Mouse (Mus musculus) testis, postnatal 10 days (tissue): Measurements from ENCODE around the gene Ccdc124.

Source experiments
- DNase-seq: peaks from one replicate; pipeline ENCODE4 v3.0.0; 2021; ENCODE audit warnings: low spot score

Ccdc124 gene

DNA sequence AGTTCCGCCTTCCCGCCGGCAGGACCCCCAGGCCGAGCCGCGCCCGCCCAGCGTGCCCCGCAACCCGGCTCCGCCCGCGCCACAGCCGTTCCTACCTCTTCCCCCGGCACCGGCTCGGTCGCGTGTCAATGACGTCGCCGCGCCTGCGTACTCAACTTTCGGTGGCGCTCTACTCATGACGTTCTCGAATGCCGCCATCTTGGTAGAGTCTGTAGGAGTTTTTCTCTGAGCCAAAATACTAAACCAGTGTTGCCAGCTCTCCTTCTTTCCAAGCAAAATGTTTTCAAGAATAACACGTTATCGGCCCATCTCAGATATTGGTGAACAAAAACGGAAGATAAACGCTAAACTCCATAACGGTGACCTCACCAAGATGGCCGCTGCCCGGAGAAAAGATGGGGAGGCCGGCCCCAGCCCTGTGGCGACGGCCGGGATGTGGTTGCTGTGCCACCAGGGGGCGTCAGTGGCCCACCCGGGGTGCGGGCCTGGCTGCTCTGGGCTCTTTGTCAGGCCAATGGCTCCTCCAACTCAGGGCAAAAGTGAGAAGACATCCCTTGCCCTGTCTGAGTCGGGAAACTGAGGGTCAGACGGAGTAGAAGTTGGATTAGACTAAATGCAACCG is at the start of gene Ccdc124:
Gene Ccdc124, minus strand, starts transcription at position 572 of the 622 bp plus-strand sequence.
- DNase-seq: peak; percentile 98

DNA sequence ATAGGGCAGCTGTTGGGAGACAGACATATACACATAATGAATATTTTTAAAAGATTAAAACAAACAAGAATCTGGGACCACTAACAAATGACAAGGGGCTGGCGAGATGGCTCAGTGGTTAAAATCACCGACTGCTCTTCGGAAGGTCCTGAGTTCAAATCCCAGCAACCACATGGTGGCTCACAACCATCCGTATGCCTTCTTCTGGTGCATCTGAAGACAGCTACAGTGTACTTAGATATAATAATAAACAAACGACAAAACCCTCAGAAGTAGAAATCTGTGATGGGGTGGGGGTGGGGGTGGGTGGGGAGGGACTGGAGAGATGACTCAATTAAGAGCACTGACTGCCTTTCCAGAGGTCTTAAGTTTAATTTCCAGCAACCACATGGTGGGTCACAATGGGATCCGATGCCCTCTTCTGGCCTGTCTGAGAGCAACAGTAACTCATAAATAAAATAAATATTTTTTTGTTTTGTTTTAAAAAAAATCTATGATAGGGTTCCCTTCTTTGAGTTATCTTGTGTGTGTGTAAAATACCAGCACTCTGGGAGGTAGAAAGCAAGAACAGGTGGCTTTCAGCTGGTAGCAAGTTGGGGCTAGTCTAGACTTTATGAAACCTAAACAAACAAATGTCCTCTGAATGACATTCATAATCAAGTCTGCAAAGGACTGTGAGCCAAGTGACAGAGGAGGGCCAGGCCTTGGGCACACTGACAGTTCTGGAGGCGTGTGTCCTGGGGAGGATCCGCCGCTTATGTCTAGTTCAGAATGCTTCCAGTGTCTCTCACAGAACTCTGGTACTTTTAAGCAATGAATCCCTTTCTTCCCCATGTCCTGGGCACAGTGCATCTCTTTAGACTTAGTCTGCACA is 46.6 kb upstream of the Ccdc124 start:
- peak; percentile 38 for DNase-seq

DNA sequence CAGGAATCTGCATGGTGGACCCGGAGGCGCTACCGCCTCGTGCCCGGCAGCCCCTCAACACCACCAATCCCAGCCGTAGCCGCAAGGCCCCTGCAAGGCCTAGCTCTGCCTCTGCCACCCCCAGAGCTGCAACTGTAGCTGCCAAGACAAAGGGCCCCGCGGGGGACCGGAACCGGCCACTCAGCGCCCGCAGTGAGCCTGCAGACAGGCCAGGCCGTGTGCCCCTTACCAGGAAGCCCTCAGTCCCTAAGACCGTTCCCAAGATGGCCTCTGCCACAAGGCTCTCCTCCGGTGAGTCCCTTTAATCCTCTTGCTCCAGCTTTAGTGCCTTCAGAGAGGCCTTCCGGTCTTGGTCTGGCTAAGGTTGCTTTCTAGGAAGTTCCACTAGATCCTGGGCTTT is 41.0 kb upstream of the Ccdc124 start:
- no peak for DNase-seq

DNA sequence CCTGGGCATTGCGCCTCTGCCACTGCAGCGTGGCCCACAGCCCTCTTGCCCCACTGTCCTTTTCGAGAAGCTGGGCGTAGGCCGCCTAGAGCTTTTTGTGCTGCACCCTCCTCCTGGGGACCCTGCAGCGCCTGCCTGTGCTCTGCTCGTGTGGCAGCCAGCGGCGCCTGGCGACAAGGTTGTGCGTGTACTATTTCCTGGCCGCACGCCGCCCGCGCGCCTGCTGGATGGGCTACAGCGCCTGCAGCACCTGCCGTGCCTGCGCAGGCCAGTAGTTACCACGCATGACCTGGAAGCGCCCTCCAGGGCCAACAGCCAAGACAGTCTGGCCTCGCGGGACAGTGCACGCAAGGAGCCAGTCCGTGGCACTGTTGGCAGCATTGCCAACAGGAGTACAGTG is 39.8 kb upstream of the Ccdc124 start:
- peak; percentile 39 for DNase-seq

DNA sequence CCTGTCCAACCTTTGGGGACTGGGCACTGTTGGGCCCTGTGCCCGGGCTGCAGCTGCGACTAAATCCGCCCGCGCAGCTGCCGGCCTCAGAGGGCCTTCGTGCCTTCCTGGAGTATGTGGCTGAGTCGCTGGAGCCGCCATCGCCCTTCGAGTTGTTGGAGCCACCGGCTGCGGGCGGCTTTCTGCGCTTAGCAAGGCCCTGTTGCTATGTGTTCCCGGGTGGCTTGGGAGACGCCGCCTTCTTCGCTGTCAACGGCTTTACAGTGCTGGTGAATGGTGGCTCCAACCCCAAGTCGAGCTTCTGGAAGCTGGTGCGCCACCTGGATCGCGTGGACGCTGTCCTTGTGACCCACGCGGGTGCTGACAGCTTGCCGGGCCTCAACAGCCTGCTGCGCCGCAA is 39.2 kb upstream of the Ccdc124 start:
- peak; percentile 38 for DNase-seq

DNA sequence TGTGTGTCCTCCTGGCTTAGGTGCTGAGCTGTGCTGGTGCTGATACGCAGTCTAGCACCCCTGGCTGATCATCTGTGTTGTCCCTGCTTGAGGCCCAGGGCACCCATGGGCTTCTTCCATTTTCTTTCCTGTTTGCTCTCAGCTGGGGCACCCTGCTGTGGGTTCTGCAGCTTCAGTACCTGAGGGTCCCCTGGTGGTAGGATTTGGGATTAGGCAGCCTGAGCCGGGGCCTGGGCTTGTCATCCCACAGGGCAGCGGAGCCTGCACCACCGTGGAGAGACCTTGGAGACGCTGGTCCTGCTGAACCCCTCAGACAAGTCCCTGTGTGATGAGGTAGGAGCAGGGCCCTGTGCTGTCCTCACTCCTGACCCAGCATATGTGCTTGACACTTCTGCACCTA is 37.9 kb upstream of the Ccdc124 start:
- peak; percentile 50 for DNase-seq

DNA sequence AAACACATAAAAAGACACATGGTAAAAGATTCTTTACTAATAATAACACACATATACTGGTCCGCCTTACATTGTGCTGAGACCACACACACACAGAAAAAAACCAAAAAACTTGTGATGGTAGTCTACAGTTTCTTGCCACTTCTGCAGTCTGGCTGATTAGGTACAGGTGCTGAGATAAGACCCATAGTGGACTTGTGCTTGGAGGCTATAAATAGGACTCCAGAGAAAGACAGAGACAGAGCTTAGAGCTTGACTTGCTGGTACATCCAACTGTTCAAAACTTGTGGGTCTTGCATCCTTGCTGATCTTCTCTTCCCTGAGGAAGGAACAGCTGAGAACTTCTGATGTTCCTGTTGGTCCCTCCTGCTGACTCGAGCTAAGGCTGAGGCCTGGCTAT is 33.8 kb upstream of the Ccdc124 start:
- no peak for DNase-seq

DNA sequence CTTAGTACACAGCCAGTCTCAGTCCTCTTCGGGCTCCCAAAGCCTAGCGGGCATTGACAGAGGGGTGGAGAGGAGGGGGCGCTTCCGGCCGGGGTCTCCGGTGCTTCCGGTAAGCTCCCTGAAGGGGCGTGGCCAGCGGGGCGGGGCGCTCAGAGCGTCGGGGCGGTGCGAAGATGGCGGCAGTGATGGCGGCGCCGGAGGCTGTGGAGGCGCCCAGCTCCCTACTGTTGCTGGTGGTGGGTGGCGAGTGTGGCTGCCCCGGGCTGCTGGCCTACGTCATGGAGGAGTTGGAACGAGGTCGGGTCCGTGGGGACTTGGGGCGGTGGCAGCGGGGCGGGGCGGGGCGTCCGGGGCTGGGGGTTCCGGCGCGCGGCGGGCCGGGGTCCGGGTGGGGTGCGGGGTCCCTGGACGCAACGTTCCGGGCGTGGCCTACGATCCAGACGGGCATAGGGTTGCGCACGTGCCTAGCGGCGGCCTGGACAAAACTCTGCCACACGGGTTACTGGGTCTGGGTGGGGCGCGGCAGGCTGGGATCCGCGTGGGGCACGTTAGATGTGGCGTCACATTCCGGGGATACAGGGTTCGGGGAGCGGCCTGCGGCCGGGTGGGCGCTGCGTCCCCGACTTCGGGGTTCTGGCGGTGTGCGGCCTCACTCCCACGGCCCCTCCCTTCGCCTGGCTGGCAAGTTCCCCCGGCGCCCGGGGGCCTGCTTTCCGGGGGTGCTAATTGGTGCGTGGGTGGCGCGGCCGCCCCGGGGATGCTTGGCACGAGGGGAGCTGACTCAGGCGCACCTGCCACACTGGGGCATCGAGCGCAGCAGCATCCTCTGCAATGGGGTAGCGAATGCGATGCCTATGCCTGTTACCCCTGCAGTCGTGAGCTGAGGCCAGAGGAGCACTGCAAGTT is 32.3 kb upstream of the Ccdc124 start, which contains the start of gene Map1s:
Gene Map1s, plus strand, starts transcription at position 102 of the 906 bp plus-strand sequence.
- DNase-seq: peak; percentile 93

DNA sequence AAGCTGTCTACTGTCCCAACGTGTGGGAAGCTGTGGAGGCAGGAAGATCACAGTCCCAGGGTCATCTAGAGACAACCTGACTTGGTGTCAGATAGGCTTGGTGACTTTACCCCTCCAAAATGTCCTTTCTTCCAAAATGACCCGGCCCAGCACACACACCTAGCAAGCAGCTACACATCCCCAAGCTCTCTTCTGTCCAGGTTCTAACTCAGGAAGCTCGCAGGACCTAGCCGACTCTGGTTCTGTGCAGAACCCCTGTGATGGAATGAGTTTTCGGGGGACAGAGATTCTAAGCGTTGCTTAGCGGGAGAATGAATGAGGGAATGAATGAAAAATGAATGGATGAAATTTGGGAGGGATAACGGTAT is 31.7 kb upstream of the Ccdc124 start:
- peak; percentile 33 for DNase-seq

DNA sequence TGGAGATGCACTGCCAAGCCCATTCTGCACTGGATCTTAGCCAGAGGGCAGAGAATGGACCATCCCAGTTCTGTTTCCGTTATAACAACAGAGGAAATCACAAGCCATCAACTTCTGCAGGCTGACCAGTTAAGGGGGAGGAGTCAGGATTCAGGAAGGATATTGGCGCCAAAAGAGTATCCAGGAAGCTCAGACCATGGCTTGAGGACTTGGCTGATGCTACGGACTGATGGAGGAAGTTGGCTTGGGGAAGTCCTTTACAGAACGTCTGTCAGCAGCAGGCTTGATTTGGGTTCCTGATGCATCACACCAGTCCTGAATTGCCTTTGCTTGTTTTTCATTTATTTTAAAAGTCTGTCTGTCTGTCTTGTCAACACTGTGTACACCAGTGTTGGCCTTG is 30.8 kb upstream of the Ccdc124 start:
- DNase-seq: no peak

DNA sequence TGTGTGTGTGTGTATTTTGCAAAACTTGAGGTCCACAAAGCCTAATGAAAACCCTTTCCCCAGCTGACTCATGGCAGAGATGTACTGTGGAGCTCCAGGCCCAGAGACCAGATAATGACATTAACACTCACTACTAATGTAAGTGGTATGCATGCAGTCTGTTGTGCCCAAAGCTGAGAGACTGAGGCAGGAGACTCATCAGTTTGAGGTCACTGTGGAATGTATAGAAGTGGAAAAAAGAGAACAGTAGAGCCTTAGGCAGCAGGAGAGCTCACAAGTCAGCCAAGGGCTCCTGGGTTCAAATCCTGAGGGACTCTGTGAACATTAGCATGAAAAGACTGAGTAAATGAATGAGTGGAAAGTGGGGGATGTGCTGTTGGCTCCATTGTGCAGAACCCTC is 29.8 kb upstream of the Ccdc124 start:
- DNase-seq: no peak

DNA sequence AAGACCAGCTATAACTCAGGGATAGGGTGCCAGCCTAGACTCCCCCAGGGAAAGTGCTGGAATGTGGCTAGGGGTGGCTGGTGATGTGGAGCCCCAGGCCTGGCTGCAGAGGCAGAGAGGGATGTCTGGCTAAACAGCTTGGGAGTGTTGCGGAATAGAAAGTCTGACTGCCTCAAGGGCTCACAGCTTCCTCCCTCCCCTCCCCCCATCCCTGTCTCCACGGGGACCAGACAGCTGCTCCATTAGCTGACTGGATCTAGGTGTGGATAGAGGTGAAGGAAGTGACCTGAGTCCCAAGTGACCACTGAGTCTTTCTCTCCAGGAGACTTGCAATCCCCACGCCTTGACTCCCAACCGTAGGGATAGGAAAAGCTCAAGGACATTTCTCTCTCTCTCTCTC is 29.4 kb upstream of the Ccdc124 start:
- DNase-seq: no peak

DNA sequence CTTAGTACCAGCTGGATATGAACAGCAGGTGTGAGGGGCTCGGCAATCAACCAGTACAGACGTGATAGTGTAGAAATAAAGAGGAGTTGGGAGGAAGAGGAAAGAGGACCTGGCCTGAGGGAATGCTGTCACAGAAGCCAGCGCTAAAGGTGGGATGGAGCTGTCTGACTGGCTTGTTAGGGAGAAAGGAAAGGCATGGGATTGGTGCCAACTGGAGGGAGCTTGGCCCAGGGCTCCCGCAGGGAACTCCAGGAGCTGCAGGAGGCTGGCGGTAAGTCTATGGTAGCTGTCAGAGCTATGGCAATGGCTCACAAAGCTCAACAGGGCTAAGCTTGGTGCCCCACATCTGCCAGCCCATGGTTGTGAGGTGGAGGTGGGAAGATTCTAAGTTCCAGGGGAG is 28.5 kb upstream of the Ccdc124 start:
- no peak for DNase-seq

DNA sequence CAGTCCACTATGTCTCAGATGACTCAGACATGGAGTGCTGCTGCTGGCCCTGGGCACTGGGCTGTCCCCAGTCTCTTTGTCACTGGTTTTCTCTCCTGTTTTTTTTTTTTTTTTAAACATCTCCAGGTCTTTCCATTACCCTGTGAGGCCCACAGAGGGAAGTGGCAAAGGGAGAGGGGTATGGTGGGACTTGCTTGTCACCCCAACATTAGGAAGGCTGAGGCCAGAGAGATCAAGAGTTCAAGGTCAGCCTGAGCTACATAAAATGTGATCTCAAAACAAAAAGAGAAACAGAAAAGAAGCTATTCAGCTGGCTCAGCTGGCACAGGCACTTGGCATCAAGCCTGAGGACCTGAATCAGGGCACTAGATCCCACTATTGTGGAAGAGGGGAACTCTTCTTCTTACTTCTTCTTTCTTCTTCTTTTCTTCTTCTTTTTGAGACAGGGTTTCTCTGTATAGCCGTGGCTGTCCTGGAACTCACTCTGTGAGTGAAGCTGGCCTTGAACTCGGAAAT is 27.2 kb upstream of the Ccdc124 start:
- DNase-seq: no peak

DNA sequence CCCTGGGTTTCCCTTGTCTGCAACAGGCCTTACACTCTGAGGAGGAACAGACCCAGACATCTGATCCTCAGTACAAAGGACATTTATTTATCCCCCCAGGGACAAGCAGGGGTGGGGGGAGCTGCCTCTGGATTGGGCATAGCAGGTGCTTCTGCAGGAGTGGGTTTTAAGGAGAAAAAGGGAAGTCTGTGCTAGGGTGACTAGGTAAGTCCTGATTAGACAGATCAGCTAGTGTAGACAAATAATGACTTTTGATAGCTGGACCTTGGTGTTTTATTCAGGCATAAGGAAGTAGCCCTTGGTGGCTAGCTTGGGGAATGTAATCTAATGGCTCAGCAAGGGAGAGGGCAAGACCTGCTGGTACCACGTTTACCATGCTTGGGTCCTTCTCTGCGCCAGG is 25.5 kb upstream of the Ccdc124 start:
- no peak for DNase-seq

DNA sequence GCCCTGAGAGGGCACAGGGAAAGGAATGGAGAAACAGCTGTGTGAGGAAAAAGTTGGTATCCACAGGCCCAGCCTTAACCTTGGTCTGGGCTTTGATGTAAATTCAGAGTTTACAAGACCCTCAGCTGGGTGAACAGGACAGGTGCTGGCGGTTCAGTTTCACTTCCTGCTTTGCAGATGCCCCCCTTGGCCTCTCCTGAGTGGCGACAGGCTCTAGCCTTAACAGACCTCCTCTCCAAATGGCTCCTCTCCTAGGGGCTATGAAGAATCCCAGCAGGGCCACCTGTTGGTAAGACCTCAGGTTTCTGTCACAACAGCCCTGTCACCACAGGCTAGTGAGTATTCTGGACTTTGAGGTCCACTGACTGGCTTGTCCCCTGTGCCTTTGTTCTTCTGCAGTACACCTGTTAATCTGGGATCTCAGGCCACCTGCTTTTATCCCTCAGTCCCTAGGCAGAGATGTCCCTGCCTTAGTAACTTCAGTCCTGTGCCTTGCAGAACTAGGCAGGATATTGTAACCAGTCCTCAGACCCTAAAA is 25.0 kb upstream of the Ccdc124 start:
- no peak for DNase-seq

DNA sequence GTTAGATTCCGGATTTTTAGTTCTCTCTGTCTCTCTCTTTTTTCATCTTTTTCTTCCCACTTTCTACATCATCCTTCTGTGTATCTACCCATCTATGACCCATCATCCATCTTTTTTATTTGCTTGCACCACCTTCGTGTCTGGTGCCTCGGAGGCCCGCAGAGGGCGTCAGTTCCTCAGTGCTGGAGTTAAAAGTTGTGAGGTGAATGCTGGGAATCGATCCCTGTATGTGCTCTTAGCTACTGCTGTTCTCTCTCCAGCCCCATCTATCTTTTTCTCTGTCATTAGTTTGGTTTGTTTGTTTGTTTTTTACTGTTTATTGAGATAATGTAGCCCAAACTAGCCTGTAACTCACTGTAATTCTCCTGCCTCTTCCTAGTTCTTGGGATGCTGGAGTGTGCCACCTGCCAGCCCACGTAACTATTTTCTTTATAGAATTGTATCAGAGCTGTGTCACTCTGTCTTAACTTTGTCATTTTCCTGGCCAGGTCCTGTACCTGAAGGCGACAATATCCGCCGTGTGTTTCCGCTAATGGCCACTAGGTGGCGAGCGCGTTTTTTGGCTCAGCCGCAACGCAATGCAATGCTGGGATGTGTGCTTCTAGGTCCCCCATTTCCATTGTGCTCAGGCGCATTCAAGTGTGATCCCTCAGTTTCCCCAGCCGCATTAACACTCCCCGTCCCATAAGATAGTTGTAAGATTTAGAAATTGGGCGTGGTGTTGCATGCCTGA is 24.1 kb upstream of the Ccdc124 start:
- peak; percentile 92 for DNase-seq

DNA sequence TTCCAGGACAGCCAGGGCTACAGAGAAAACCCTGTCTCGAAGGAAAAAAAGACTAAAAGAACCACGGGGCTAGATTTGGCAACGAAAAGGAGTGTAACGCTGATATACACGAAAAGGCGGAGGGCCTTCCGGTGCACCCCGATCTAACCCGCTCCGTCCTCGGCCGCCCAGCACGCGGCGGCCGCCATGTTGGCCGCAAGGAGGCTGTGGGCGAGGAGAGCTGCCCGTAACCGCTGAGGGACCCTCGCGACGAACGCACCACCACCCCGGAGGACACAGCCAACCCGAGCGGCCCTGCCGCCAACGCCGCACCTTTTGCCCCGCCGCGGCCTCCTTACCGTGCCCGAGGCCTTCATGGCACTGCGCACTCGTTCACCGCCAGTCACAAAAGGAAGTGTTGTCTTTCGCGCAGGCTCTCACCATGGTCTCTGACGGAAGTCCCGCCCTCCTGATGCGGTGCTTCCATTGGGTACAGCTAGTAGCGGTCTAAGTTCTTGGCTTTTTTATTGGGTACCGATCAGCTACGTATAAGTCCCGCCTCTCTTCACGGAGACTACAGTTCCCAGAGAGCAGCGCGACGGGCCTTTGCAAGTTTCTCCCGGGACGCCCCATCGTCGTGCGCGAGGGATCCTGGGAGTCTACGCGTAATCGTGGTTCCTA is 23.4 kb upstream of the Ccdc124 start, which contains the start of gene Rpl18a:
Gene Rpl18a, minus strand, starts transcription at position 392 of the 660 bp plus-strand sequence.
- peak; percentile 89 for DNase-seq

DNA sequence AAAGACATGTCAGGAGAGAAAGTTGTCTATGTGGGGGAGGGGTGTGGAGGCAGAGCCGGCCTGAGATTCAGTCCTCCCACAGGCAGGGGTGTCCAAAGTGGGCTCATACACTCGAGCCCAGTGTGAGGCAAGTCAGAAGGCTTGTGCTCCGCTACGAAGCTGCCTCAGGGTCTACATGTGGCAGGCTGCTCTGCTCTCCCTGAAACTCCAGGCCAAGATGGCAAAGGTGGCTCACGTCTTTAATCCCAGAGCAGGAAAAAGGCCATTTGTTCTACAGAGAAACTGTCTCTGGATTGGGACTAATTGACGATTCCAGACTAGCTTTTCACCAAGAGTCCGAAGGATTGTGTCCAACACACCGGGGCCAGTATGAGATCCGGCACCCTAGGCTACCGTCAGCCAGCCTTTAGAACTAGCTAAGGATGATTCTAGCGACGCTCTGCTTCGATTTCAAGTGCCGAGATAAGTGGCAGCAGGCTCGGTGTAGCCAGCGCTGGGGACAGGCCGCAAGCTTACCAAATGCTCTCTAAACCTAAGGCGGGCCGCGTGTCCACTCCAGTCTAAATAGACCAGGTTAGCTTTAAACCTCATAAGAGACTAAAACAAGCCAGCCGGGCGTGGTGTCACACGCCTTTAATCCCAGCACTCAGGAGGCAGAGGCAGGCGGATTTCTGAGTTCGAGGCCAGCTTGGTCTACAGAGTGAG is 22.7 kb upstream of the Ccdc124 start:
- no peak for DNase-seq
